In genomic region chr1:184726576-184727300, GRCm38 (mm10) we compare ENCODE assay signal across 9 mouse cellular contexts. TPM values are rescaled to one million over a fixed set of nuclear protein-coding genes. Genes with fewer than 3 reads are reported as not detected.
A peak's percentile ranks its signal among the peaks of the same experiment; 100 is the strongest.
DNase-seq lines count a peak whose midpoint lies in the region; ATAC-seq and TF ChIP-seq lines count a peak whose summit lies in the region.
"Had no signal": no experiment of that assay in that cellular context is flagged by ENCODE, and none has a peak within 500 bp of the region (broad histone marks: within the 10 kb centered on the region; RNA-seq: fewer than 3 reads in every experiment).

No protein-coding gene starts in this region.

- peaks cover 100% of the 10 kb centered on the region for H3K27me3 ChIP-seq in forebrain, embryonic 10.5 days (ENCODE audit: poor library complexity, severe bottlenecking)
- H3K27me3 ChIP-seq in forebrain, embryonic 14.5 days (replicated peaks; ENCODE audit: control insufficient read depth, insufficient read depth, low read length), result peaks cover 90% of the 10 kb centered on the region
- peaks cover 24% of the 10 kb centered on the region for H3K27me3 ChIP-seq in lung, postnatal 0 days (replicated peaks; ENCODE audit: insufficient read depth, low read length)
- peaks cover 92% of the 10 kb centered on the region for H3K27me3 ChIP-seq in limb, embryonic 11.5 days (ENCODE audit: control insufficient read depth, insufficient read depth, low read length)
- H3K27me3 ChIP-seq in stomach, embryonic 16.5 days (ENCODE audit: control insufficient read depth, insufficient read depth, low read length), result peaks cover 82% of the 10 kb centered on the region

- WGBS in forebrain, embryonic 10.5 days, result 2% methylated on average over 16 of the region's 16 CpGs
- 4% methylated on average over 16 of the region's 16 CpGs for WGBS in forebrain, embryonic 14.5 days
- WGBS in lung, postnatal 0 days, result 50% methylated on average over 16 of the region's 16 CpGs
- WGBS in limb, embryonic 11.5 days, result 2% methylated on average over 16 of the region's 16 CpGs
- WGBS in stomach, embryonic 16.5 days, result 25% methylated on average over 16 of the region's 16 CpGs

- H3K9me3 ChIP-seq in forebrain, embryonic 10.5 days, result no peaks in the 10 kb centered on the region
- no peaks in the 10 kb centered on the region for H3K9me3 ChIP-seq in forebrain, embryonic 14.5 days (replicated peaks; ENCODE audit: control insufficient read depth, low read length)
- no peaks in the 10 kb centered on the region for H3K9me3 ChIP-seq in lung, postnatal 0 days (ENCODE audit: low read length)
- no peaks in the 10 kb centered on the region for H3K9me3 ChIP-seq in limb, embryonic 11.5 days (ENCODE audit: control insufficient read depth, low read length)
- no peaks in the 10 kb centered on the region for H3K9me3 ChIP-seq in stomach, embryonic 16.5 days (replicated peaks; ENCODE audit: control insufficient read depth, low read length)

- TF ChIP-seq CTCF in lung, postnatal 0 days (IDR thresholded peaks at IDR 0.05), result no peak

- no peak overlapping the region for H3K27ac ChIP-seq in forebrain, embryonic 10.5 days
- no peak overlapping the region for H3K27ac ChIP-seq in forebrain, embryonic 14.5 days (ENCODE audit: low read depth, low read length)
- no peak overlapping the region for H3K27ac ChIP-seq in lung, postnatal 0 days (ENCODE audit: low read length)
- H3K27ac ChIP-seq in limb, embryonic 11.5 days (replicated peaks; ENCODE audit: low read depth, low read length), result no peak overlapping the region
- no peak overlapping the region for H3K27ac ChIP-seq in stomach, embryonic 16.5 days (ENCODE audit: low read length)

- ATAC-seq in forebrain, embryonic 14.5 days, result no peak
- ATAC-seq in lung, postnatal 0 days, result no peak
- ATAC-seq in limb, embryonic 11.5 days (ENCODE audit: insufficient number of reproducible peaks, low FRiP score, low TSS enrichment, low read depth), result 0 out of 2 replicates have a peak, but pooled peaks have one; percentile 15
- no peak for ATAC-seq in stomach, embryonic 16.5 days (ENCODE audit: insufficient read depth, low FRiP score)
- no peak for ATAC-seq in megakaryocyte progenitor cell, adult 5-6 weeks (replicated peaks; ENCODE audit: poor library complexity)

- no peaks in the 10 kb centered on the region for H3K36me3 ChIP-seq in forebrain, embryonic 10.5 days (replicated peaks)
- H3K36me3 ChIP-seq in forebrain, embryonic 14.5 days (ENCODE audit: control insufficient read depth, insufficient read depth, low read length), result no peaks in the 10 kb centered on the region
- H3K36me3 ChIP-seq in lung, postnatal 0 days (ENCODE audit: insufficient read depth, low read length), result peaks cover 12% of the 10 kb centered on the region; the same call in 1 of the 2 replicates
- no peaks in the 10 kb centered on the region for H3K36me3 ChIP-seq in limb, embryonic 11.5 days (ENCODE audit: control insufficient read depth, insufficient read depth, low read length)
- no peaks in the 10 kb centered on the region for H3K36me3 ChIP-seq in stomach, embryonic 16.5 days (ENCODE audit: control insufficient read depth, insufficient read depth, low read length)

- no peak overlapping the region for H3K9ac ChIP-seq in forebrain, embryonic 14.5 days (ENCODE audit: low read length)
- H3K9ac ChIP-seq in lung, postnatal 0 days (replicated peaks; ENCODE audit: low read depth), result no peak overlapping the region
- no peak overlapping the region for H3K9ac ChIP-seq in limb, embryonic 11.5 days (ENCODE audit: low read length)
- peak overlapping the region; percentile 57; the same call in 1 of the 2 replicates for H3K9ac ChIP-seq in stomach, embryonic 16.5 days (ENCODE audit: low read length)

- peak overlapping the region; percentile 48 for H3K4me3 ChIP-seq in forebrain, embryonic 10.5 days
- H3K4me3 ChIP-seq in forebrain, embryonic 14.5 days (ENCODE audit: low read depth, low read length), result no peak overlapping the region
- H3K4me3 ChIP-seq in lung, postnatal 0 days (ENCODE audit: low read depth, low read length), result peak overlapping the region; percentile 78; the same call in 1 of the 2 replicates
- H3K4me3 ChIP-seq in limb, embryonic 11.5 days (ENCODE audit: low read depth, low read length), result peak overlapping the region; percentile 35; the same call in 1 of the 2 replicates
- H3K4me3 ChIP-seq in stomach, embryonic 16.5 days (replicated peaks; ENCODE audit: low read length), result peak overlapping the region; percentile 39; the same call in 1 of the 2 replicates

- H3K4me1 ChIP-seq in forebrain, embryonic 10.5 days, result peaks cover 17% of the 10 kb centered on the region
- peaks cover 3% of the 10 kb centered on the region; the same call in 1 of the 2 replicates for H3K4me1 ChIP-seq in forebrain, embryonic 14.5 days (ENCODE audit: control insufficient read depth, insufficient read depth, low read length)
- H3K4me1 ChIP-seq in lung, postnatal 0 days (ENCODE audit: insufficient read depth, low read depth, low read length), result peaks cover 8% of the 10 kb centered on the region; the same call in 1 of the 2 replicates
- H3K4me1 ChIP-seq in limb, embryonic 11.5 days (ENCODE audit: control insufficient read depth, insufficient read depth, low read length), result peaks cover 9% of the 10 kb centered on the region; the same call in 1 of the 2 replicates
- H3K4me1 ChIP-seq in stomach, embryonic 16.5 days (ENCODE audit: control insufficient read depth, insufficient read depth, low read length), result 0 out of 2 replicates have a peak, but pooled peaks cover 9% of the 10 kb centered on the region

- no peak for TF ChIP-seq EP300 in lung, postnatal 0 days (IDR thresholded peaks at IDR 0.05)

- no peak overlapping the region for H3K4me2 ChIP-seq in forebrain, embryonic 14.5 days (ENCODE audit: low read length)
- H3K4me2 ChIP-seq in lung, postnatal 0 days (replicated peaks; ENCODE audit: low read depth, low read length), result peak overlapping the region; percentile 78
- peak overlapping the region; percentile 57 for H3K4me2 ChIP-seq in limb, embryonic 11.5 days (ENCODE audit: low read depth, severe bottlenecking)
- peak overlapping the region; percentile 56; the same call in 1 of the 2 replicates for H3K4me2 ChIP-seq in stomach, embryonic 16.5 days (ENCODE audit: low read depth, low read length)

- no peak for DNase-seq in forebrain, embryonic 10.5 days (ENCODE audit: extremely low spot score, low spot score)
- no peak for DNase-seq in forebrain, embryonic 14.5 days (ENCODE audit: low spot score)
- no peak for DNase-seq in lung, postnatal 0 days (ENCODE audit: low spot score)
- DNase-seq in lung, adult 18-20 months, result no peak
- DNase-seq in limb, embryonic 11.5 days (ENCODE audit: low spot score), result peak; percentile 58
- no peak for DNase-seq in layer of hippocampus, postnatal 25 days (ENCODE audit: extremely low spot score in 1 of 2, low spot score in 1 of 2)
- DNase-seq: kidney, adult 18-20 months had no signal

RNA-seq across cellular contexts. Expression of gene Hlx, which starts 5.7 kb away (rescaled TPM):
- polyA plus RNA-seq in forebrain, embryonic 10.5 days (2016; fragmentation: Nextera tagmentation; extraction: Ambion mirVana), result 3.2 and 3.3 TPM in 2 replicates
- polyA plus RNA-seq in forebrain, embryonic 14.5 days (2014; fragmentation: Nextera tagmentation; extraction: Ambion mirVana), result 0.99 and 1.4 TPM in 2 replicates
- 34.2 and 63.1 TPM in 2 replicates for polyA plus RNA-seq in lung, postnatal 0 days (2015; fragmentation: Nextera tagmentation; extraction: Ambion mirVana)
- polyA plus RNA-seq in limb, embryonic 11.5 days (2014; fragmentation: Nextera tagmentation; extraction: Ambion mirVana), result 10.5 and 12.8 TPM in 2 replicates
- 6.6 and 8.3 TPM in 2 replicates for polyA plus RNA-seq in stomach, embryonic 16.5 days (2015; fragmentation: Nextera tagmentation; extraction: Ambion mirVana)
- total RNA-seq in megakaryocyte progenitor cell, adult 5-6 weeks (2015), result 11.6 and 14.7 TPM in 2 replicates
- total RNA-seq in megakaryocyte progenitor cell, adult 5-6 weeks (2017), result 10.3 and 15.2 TPM in 2 replicates
- total RNA-seq in layer of hippocampus, postnatal 25 days (2021), result 1 to 10 TPM; 1.5 TPM
